Mouse (Mus musculus) ES-Bruce4 (cell line): ENCODE results near the gene Bco1. TPM values are rescaled to one million over a fixed set of nuclear protein-coding genes. Genes with fewer than 3 reads are reported as not detected.

Experiments
- H3K27ac ChIP-seq: 2 replicates; pipeline ENCODE4 v1.5.1; 2012; ENCODE audit warnings: low read length, inconsistent platforms; ENCODE audit not compliant: insufficient read depth
- H3K27me3 ChIP-seq: 2 replicates; pipeline ENCODE4 v1.6.1; 2012; ENCODE audit warnings: mild to moderate bottlenecking, low read length, inconsistent platforms; ENCODE audit not compliant: control insufficient read depth, poor library complexity, insufficient read depth, severe bottlenecking
- H3K36me3 ChIP-seq: 2 replicates; pipeline ENCODE4 v1.6.1; 2012; ENCODE audit warnings: inconsistent platforms, mild to moderate bottlenecking, low read length, moderate library complexity; ENCODE audit not compliant: control insufficient read depth, poor library complexity, insufficient read depth, severe bottlenecking
- H3K4me1 ChIP-seq: one replicate; pipeline ENCODE4 v1.8.1; 2011; ENCODE audit warnings: low read length; ENCODE audit not compliant: control insufficient read depth, insufficient read depth
- H3K4me3 ChIP-seq: 2 replicates; pipeline ENCODE4 v1.5.1; 2011; ENCODE audit warnings: low read depth, mild to moderate bottlenecking, low read length
- H3K9ac ChIP-seq: 2 replicates; pipeline ENCODE4 v1.6.1; 2012; ENCODE audit warnings: low read depth, mild to moderate bottlenecking, inconsistent platforms; ENCODE audit not compliant: poor library complexity, severe bottlenecking
- H3K9me3 ChIP-seq: replicated peaks from 2 replicates; pipeline ENCODE4 v1.6.1; 2012; ENCODE audit warnings: mild to moderate bottlenecking, low read length, inconsistent platforms; ENCODE audit not compliant: control insufficient read depth, poor library complexity, insufficient read depth, severe bottlenecking
- CTCF ChIP-seq: IDR thresholded peaks from one replicate; pipeline ENCODE4 v1.8.1; 2011; ENCODE audit warnings: low read depth, low read length
- EP300 ChIP-seq: IDR thresholded peaks from 2 replicates; pipeline ENCODE4 v1.6.1; 2011; ENCODE audit warnings: low read depth, low read length; ENCODE audit not compliant: insufficient read depth
- POLR2A ChIP-seq: IDR thresholded peaks from one replicate; pipeline ENCODE4 v1.8.1; 2011; ENCODE audit warnings: low read length; ENCODE audit not compliant: insufficient read depth
- polyA plus RNA-seq: library from polyadenylated mRNA; stranded (reverse); fragments of >200 nt; gene quantifications from 2 replicates; pipeline ENCODE4 v1.2.4, GENCODE M21; 2011; ENCODE audit warnings: low read depth; ENCODE audit not compliant: missing spikeins, insufficient read depth, insufficient read length

Bco1 gene
- polyA plus RNA-seq, 1 experiment, result not detected

DNA sequence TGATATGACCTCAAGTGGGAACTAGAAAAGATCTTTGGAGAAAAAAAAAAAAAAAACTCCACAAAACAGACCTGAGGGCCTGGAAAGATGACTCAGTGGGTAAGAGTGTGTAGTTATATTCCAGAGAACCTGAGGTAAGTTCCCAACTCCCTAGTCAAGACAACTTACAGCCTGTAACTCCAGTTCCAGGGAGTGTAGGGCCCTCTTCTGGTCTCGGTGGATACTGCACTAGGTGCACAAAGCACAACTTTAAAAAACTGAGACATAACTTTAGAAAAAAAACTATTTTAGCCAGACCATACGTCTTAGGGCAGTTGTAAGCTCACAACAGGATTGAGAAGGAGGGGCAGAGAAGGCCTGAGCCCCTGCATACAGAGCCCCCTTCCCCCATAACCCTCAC lies 82.4 kb downstream of the Bco1 start:
- no peaks in the 10 kb centered on the region for H3K27me3 ChIP-seq
- no peak overlapping the region for H3K27ac ChIP-seq
- TF ChIP-seq POLR2A, result no peak
- peak; percentile 18 for TF ChIP-seq CTCF
- H3K4me3 ChIP-seq, result no peak overlapping the region
- no peak overlapping the region for H3K9ac ChIP-seq
- no peaks in the 10 kb centered on the region for H3K4me1 ChIP-seq
- no peaks in the 10 kb centered on the region for H3K36me3 ChIP-seq
- no peaks in the 10 kb centered on the region for H3K9me3 ChIP-seq

DNA sequence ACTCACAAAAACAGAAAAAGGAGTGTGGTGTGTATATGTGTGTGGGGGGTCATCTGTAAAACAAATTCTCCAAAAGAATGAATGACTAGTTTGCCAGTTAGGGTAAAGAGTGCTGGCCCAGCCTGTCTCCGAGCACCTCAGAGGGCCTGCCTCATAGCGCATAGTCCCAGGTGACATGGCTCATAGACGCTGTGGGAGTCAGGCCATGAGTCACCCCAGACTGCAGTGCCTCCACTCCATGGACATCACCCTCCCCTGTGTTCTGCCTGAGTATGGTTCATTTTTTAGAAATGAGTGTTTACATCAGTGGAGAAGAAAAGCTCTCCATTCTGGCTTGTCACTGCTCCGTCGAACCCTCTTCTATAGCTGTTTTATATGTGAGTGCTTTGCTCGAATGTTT lies 83.0 kb downstream of the Bco1 start:
- no peaks in the 10 kb centered on the region for H3K4me1 ChIP-seq
- no peak overlapping the region for H3K4me3 ChIP-seq
- H3K27ac ChIP-seq, result no peak overlapping the region
- H3K9ac ChIP-seq, result no peak overlapping the region
- TF ChIP-seq EP300, result no peak
- TF ChIP-seq CTCF, result no peak
- TF ChIP-seq POLR2A, result no peak
- no peaks in the 10 kb centered on the region for H3K36me3 ChIP-seq
- no peaks in the 10 kb centered on the region for H3K27me3 ChIP-seq
- H3K9me3 ChIP-seq, result no peaks in the 10 kb centered on the region

DNA sequence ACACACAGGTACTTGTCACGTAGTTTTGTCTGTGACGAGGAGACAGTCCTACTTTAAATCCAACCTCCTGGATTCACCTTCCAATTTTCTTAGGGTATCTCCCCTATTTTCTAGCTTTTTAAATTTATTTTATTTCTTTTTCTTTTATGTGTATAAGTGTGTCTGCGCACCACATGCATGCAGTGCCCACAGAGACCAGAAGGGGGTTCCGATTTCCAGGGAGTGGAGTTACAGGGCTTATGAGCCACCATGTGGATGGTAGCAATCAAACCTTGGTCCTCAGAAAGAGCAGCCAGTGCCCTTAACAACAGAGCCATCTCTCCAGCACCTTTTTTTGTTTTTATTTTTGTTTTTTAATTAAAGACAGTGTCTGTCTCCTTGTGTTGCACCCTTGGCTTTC lies 87.1 kb downstream of the Bco1 start:
- no peak overlapping the region for H3K27ac ChIP-seq
- H3K9ac ChIP-seq, result no peak overlapping the region
- peaks cover 4% of the 10 kb centered on the region for H3K4me1 ChIP-seq
- TF ChIP-seq CTCF, result peak; percentile 31
- TF ChIP-seq POLR2A, result no peak
- no peak for TF ChIP-seq EP300
- no peaks in the 10 kb centered on the region for H3K36me3 ChIP-seq
- no peaks in the 10 kb centered on the region for H3K27me3 ChIP-seq
- no peak overlapping the region for H3K4me3 ChIP-seq
- H3K9me3 ChIP-seq, result no peaks in the 10 kb centered on the region

Other genes starting within 250 kb of the Bco1 start
- 23.0 and 23.3 TPM in 2 replicates for gene Cmc2, start 174.4 kb upstream of the Bco1 start, polyA plus RNA-seq
- 48.0 and 49.1 TPM in 2 replicates for gene Cenpn, start 174.1 kb upstream of the Bco1 start, polyA plus RNA-seq
- 39.6 and 42.1 TPM in 2 replicates for gene Atmin, start 152.5 kb upstream of the Bco1 start, polyA plus RNA-seq
- gene 1700030J22Rik, start 116.9 kb upstream of the Bco1 start, polyA plus RNA-seq, result 2.6 and 4.8 TPM in 2 replicates
- 141 and 150 TPM in 2 replicates for gene Gcsh, start 102.3 kb upstream of the Bco1 start, polyA plus RNA-seq
- gene Pkd1l2, start 13.4 kb upstream of the Bco1 start, polyA plus RNA-seq, result 0.56 and 0.84 TPM in 2 replicates
- 11.0 and 11.7 TPM in 2 replicates for gene Gan, start 62.3 kb downstream of the Bco1 start, polyA plus RNA-seq
- 64.9 and 67.9 TPM in 2 replicates for gene Cmip, start 161.2 kb downstream of the Bco1 start, polyA plus RNA-seq